Mouse (Mus musculus) brain, adult 2 months (tissue): ENCODE results near the gene Unc13d.
"Not testable (repeated sequence)": the region's sequence is repeated elsewhere in the genome, so short reads cannot be mapped to it uniquely, and the experiment has no call there.

Experiments
- DNase-seq: peaks from one replicate; pipeline ENCODE4 v3.0.0; 2011; ENCODE audit warnings: low read depth, low spot score

Gene Unc13d

GRCm38 (mm10) chr11:116022256-116022780, 55.4 kb downstream of the Unc13d start:
- no peak for DNase-seq

- no peak for DNase-seq
These were observed 56.2 kb downstream of the Unc13d start for GRCm38 (mm10) chr11:116021328-116022220.

GRCm38 (mm10) chr11:116020519-116020922, 57.2 kb downstream of the Unc13d start:
- peak; percentile 52 for DNase-seq

DNA sequence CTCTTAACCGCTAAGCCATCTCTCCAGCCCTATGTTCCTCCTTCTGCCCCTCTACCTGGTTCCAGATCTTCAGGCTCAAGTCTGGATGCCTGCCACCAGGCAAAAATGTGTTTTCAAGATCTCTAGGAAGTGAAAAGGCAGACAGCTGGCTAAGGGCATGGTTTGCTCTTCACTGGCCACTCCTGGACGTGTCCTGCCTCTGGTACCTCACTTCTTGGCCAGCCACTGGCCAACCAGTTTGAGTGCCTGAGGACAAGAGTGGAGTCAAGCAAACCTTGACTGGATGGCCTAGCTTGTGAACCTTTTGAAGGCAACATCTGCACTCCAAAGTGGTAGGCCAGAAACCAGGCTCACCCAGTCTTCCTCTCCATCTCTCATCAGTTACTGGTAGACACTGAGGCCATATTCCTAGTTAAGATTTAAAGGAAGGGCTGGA, 57.8 kb downstream of the Unc13d start:
- no peak for DNase-seq

DNA sequence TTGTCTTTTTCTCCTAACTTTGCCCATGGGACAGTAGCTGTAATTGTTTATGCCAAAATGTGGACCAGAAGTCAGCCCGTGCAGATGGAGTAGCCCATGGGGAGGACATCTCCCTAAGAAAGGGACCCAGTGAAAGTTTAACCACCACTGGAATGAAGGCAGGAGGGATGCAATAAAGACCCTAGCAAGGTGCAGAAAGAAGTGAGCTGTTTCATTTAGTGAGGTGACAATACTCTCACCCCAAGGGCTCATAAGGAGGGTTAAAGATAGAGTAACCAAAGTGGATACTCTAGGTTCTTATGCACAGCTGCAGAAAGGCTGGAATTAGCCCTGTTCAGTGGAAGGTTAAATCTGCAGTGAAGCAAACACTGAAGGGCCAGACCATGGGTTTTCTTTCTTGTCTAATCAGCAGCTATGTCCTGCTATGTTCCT, 58.4 kb downstream of the Unc13d start:
- no peak for DNase-seq

GRCm38 (mm10) chr11:116018867-116019266, 58.9 kb downstream of the Unc13d start:
- not testable (repeated sequence) for DNase-seq

DNA sequence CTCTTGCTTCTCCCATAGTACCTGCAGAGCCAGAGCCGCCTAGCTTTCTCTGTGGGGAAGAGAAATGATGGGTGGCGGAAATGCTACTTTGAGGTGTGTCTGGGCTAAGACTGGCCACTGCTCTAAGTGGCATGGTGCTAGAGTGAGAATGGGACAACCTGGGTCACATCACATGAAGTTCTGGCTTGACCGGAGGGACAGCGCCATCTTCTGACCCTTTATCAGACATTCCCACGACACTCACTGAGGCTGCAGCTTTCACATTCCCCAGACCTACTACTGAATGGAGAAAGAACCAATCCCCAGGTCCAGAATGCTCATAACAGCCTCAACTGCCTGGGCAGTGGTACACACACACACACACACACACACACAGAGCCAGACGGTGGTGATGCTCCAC, 59.7 kb downstream of the Unc13d start:
- DNase-seq, result peak; percentile 84

- DNase-seq, result no peak
These were observed 62.9 kb downstream of the Unc13d start for GRCm38 (mm10) chr11:116014821-116015220.

DNA sequence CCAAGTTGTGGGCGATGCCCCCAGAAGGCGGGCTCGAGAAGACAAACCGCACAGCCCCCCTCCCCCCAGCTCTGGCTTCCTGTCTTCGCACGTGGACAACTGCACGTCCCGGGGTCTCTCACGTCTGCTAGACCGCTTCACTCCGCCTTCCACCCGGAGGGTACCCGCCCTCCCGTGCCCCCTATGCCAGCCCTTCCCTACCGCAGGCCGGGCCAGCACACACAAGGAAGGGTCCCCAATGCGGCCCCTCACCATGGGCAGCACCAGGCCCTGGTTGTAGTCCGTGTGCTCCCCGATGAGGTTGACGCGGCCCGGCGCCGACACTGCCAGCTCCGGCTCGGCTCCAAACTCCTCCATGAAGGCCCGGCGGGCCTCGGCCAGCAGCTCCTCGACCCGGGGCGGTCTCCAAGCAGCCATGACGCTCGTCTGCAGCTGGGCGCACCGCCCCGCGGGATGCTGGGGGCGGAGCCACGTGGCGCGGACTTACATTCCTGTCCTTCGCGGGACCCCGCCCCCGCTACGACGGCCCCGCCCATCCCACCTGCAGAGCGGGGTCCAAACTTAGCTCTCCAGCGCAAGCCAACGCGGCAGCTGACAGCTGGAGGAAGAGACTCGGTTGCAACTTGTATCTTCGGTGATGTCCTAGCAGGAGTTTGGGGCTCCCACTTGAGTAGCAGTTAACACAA, 65.4 kb downstream of the Unc13d start, which contains the start of gene Galk1:
TSS of gene Galk1 (minus strand) at position 458 of the 686 bp plus-strand sequence.
- DNase-seq, result peak; percentile 93
